Mouse (Mus musculus) brain, adult 10 weeks (tissue): ENCODE results near the gene Ndufa11. TPM values are rescaled to one million over a fixed set of nuclear protein-coding genes. Genes with fewer than 3 reads are reported as not detected.

Experiments
- polyA plus RNA-seq: library from polyadenylated mRNA; stranded (reverse); fragments of 350-450 nt; fragmentation: Illumina TruSeq; extraction: RNeasy Lipid Tissue Mini Kit (QIAGEN cat#74804); gene quantifications from one replicate; pipeline ENCODE4 v1.2.3, GENCODE M21; 2015; ENCODE audit warnings: low read depth, low replicate concordance

Ndufa11 gene
- 512 TPM for polyA plus RNA-seq

GRCm38 (mm10) chr17:56717363-56718058 lies at the start of gene Ndufa11, which contains the start of gene Vmac:
TSS of gene Ndufa11 (plus strand) at chr17:56717767.
TSS of gene Vmac (minus strand) at chr17:56718022.

DNA sequence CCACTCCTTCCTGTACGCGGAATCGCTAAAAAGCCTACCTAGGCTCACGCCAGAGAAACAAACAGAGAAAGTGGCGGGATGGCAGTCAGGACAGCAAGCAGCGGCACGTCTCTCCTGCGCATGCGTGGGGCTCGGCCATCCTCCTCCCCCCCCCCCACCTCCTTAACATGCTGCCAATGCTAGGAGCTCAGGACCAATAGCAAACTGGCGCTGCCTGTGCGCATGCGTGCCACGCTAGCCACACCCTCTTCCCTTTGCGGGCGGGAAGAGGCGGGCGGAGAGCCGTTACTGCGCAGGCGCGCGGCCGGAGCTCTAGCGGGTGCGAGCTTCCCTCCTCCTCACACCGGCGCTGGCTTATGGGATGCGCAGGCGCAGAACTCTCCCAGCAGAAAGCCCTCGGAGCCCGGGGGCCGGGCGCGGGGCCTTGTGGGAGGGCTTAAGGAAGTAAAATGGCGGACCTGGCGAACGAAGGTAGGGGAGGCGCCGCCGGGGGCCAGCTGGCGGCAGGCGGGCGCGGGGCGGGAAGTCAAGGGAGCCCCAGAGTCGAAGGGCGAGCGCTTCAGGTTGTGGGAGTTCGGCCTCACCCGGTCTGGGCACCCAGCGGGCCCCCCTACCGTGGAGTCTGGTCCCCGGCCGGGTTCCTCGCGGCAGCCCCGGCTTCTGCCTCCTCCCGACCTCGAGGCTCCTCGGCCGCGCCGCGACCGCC lies 44.5 kb upstream of the Ndufa11 start, which contains the start of gene Ranbp3:
Gene Ranbp3, plus strand, starts transcription at position 354 of the 706 bp plus-strand sequence.

GRCm38 (mm10) chr17:56757416-56758123 lies 40.0 kb downstream of the Ndufa11 start, which contains the start of gene Nrtn:
TSS of gene Nrtn (minus strand) at chr17:56757530.

GRCm38 (mm10) chr17:56764474-56765354 lies 47.1 kb downstream of the Ndufa11 start, which contains the start of gene Dus3l:
TSS of gene Dus3l (plus strand) at chr17:56764757.

GRCm38 (mm10) chr17:56769950-56770349 lies 52.4 kb downstream of the Ndufa11 start, which contains the start of gene Prr22:
TSS of gene Prr22 (plus strand) at chr17:56770250.

Other genes starting within 250 kb of the Ndufa11 start
- gene Ptprs, start 241.3 kb upstream of the Ndufa11 start, polyA plus RNA-seq, result 220 TPM
- gene Znrf4, start 205.3 kb upstream of the Ndufa11 start, polyA plus RNA-seq, result not detected
- gene Gm20219, start 163.4 kb upstream of the Ndufa11 start, polyA plus RNA-seq, result 3.2 TPM
- gene Safb2, start 133.2 kb upstream of the Ndufa11 start, polyA plus RNA-seq, result 64.6 TPM
- gene Safb, start 132.9 kb upstream of the Ndufa11 start, polyA plus RNA-seq, result 74.2 TPM
- gene 2410015M20Rik, start 108.0 kb upstream of the Ndufa11 start, polyA plus RNA-seq, result 214 TPM
- 1,130 TPM for gene Rpl36, start 104.4 kb upstream of the Ndufa11 start, polyA plus RNA-seq
- gene Lonp1, start 90.9 kb upstream of the Ndufa11 start, polyA plus RNA-seq, result 49.1 TPM
- gene Catsperd, start 89.6 kb upstream of the Ndufa11 start, polyA plus RNA-seq, result 0.77 TPM
- 75.1 TPM for gene Ranbp3, start 44.5 kb upstream of the Ndufa11 start, polyA plus RNA-seq
- 13.8 TPM for gene Vmac, start 255 bp downstream of the Ndufa11 start, polyA plus RNA-seq
- 2.6 TPM for gene Nrtn, start 39.8 kb downstream of the Ndufa11 start, polyA plus RNA-seq
- 73.7 TPM for gene Dus3l, start 47.0 kb downstream of the Ndufa11 start, polyA plus RNA-seq
- 1.7 TPM for gene Prr22, start 52.5 kb downstream of the Ndufa11 start, polyA plus RNA-seq
- gene Rfx2, start 113.2 kb downstream of the Ndufa11 start, polyA plus RNA-seq, result 2.1 TPM
- not detected for gene Acsbg2, start 156.7 kb downstream of the Ndufa11 start, polyA plus RNA-seq
- gene 1700061G19Rik, start 157.7 kb downstream of the Ndufa11 start, polyA plus RNA-seq, result 0.33 TPM
- gene Mllt1, start 217.6 kb downstream of the Ndufa11 start, polyA plus RNA-seq, result 54.9 TPM